Mouse (Mus musculus) macrophage (primary cell): ENCODE data around the gene Atp1a2. TPM values are rescaled to one million over a fixed set of nuclear protein-coding genes. Genes with fewer than 3 reads are reported as not detected.

Experiments
- H3K27ac ChIP-seq: fragments of 350-480 bp; formaldehyde crosslinking; 2 replicates; pipeline ENCODE4 v1.9.0; 2021
- H3K36me3 ChIP-seq: fragments of 350-480 bp; formaldehyde crosslinking; 2 replicates; pipeline ENCODE4 v1.9.0; 2021; ENCODE audit errors: inconsistent target
- H3K4me3 ChIP-seq: fragments of 350-480 bp; formaldehyde crosslinking; 2 replicates; pipeline ENCODE4 v1.9.0; 2021; ENCODE audit errors: inconsistent target
- H3K79me2 ChIP-seq: fragments of 350-480 bp; formaldehyde crosslinking; 2 replicates; pipeline ENCODE4 v1.9.0; 2021; ENCODE audit errors: inconsistent target
- WGBS: methylation state at CpG from one replicate; pipeline ENCODE4 v1.1.7; 2026; ENCODE audit warnings: inconsistent platforms; ENCODE audit not compliant: missing documents; 5-methylcytosine and 5-hydroxymethylcytosine counted together
- polyA plus RNA-seq: library from polyadenylated mRNA; stranded (reverse); fragments of 250-400 nt; gene quantifications from 3 replicates; pipeline ENCODE4 v1.2.4, GENCODE M21; 2018; ENCODE audit warnings: inconsistent platforms
- total RNA-seq, 78 experiments: library from RNA; depleted of rRNA; stranded (reverse); fragments of 250-400 nt; gene quantifications; 1 replicate in 9 of 78; 2 replicates in 24 of 78; 3 replicates in 43 of 78; 4 replicates in 2 of 78; pipeline ENCODE4 v1.2.4; 2018; ENCODE audit warnings: inconsistent platforms in 56 of 78

Gene Atp1a2
- under 1 TPM in 1 of 26 experiments, not detected in 25; 0.19 TPM for total RNA-seq (2018; cell fraction: chromatin; rRNA removed)
- total RNA-seq (2018; cell fraction: cytosol; rRNA removed) = under 1 TPM in 1 of 26 experiments, not detected in 25; 0.04 TPM
- not detected for total RNA-seq (2018; cell fraction: nucleus; rRNA removed)
- not detected in 3 replicates for polyA plus RNA-seq

GRCm38 (mm10) chr1:172297611-172298537 is at the start of gene Atp1a2:
TSS of gene Atp1a2 (minus strand) at chr1:172298064.
- no peak within 1 kb of the TSS for H3K4me3 ChIP-seq
- H3K27ac ChIP-seq = no peak within 1 kb of the TSS
- 76% methylated on average over 16 of the region's 16 CpGs for WGBS
- no peaks in the 10 kb centered on the region for H3K36me3 ChIP-seq
- H3K79me2 ChIP-seq = no peaks in the 10 kb centered on the region

DNA sequence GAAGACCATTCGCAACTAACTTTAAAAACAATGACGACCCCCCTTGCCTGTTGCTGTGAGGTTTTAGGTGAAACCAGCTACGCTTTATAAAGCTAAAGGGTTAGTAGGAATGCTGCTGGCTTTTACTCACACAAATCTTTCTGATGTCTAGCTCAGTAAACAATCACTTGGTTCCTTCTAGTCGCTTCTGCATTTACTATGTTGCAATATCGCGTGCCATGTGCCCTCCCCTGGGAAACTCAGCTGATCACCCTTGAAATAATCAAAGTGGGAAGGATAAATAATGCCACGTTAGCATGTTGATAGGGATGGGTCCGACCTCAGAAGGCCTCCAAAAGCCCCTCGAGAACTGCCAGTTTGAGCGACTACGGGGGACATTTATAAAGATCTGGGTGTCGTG is 49.5 kb upstream of the Atp1a2 start:
- Histone ChIP-seq H3K4me3 (no peak overlapping the region), H3K36me3 (no peaks in the 10 kb centered on the region), H3K79me2 (no peaks in the 10 kb centered on the region), H3K27ac (peak overlapping the region; percentile 22)
- 71% methylated on average over 11 of the region's 12 CpGs for WGBS

GRCm38 (mm10) chr1:172346707-172347106 is 48.8 kb upstream of the Atp1a2 start:
- H3K27ac ChIP-seq = peak overlapping the region; percentile 22; the same call in 1 of the 2 replicates
- H3K4me3 ChIP-seq = no peak overlapping the region
- H3K79me2 ChIP-seq = no peaks in the 10 kb centered on the region
- WGBS = 88% methylated on average over 10 of the region's 10 CpGs
- no peaks in the 10 kb centered on the region for H3K36me3 ChIP-seq

DNA sequence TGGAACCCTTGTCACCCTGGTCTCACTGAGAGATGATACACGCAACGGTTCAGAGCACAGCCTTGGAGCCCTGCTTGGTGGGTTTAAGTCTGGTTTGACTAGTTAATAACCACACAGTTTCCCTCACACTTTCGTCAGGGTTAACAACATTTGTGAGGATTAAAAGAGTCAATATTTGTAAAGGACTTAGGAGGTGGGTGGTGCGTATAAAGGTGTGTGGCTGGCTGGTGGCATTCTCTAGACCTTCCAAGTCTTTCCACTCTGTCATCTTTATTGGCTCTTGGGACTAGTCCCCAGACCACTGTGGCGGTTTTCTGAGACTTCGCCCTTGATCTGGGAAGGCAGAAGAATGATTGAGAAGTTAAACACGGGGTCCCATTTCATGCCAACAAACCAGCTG is 47.0 kb upstream of the Atp1a2 start:
- H3K79me2 ChIP-seq = no peaks in the 10 kb centered on the region
- H3K27ac ChIP-seq = no peak overlapping the region
- no peak overlapping the region for H3K4me3 ChIP-seq
- no peaks in the 10 kb centered on the region for H3K36me3 ChIP-seq
- 84% methylated on average over 7 of the region's 7 CpGs for WGBS

- Histone ChIP-seq H3K79me2 (no peaks in the 10 kb centered on the region), H3K4me3 (no peak overlapping the region), H3K27ac (no peak overlapping the region), H3K36me3 (no peaks in the 10 kb centered on the region)
- WGBS = 69% methylated on average over 3 of the region's 3 CpGs
Measured at GRCm38 (mm10) chr1:172343914-172344313, 46.0 kb upstream of the Atp1a2 start.

DNA sequence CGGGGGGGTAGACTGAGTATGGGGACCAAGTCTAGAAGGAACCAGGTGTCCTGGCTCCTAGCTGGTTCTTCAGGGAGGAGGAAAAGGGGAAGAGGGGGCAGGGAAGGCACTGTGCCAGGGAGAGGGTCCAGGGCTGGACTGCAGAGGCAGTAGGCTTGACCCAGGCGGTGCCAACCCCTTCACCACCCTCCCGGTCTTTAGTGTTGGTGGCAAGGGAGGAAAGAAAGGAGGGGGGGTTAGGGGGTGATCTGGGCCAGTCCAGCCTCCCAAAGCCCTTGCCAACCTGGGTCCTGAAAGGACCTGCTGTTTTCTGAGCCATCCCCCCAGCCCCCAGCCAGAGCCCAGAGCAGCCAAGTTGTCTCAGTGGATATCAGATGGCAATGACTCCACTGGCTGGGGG is 44.9 kb upstream of the Atp1a2 start:
- Histone ChIP-seq H3K36me3 (no peaks in the 10 kb centered on the region), H3K4me3 (no peak overlapping the region), H3K79me2 (no peaks in the 10 kb centered on the region), H3K27ac (no peak overlapping the region)
- 83% methylated on average over 3 of the region's 3 CpGs for WGBS

GRCm38 (mm10) chr1:172341386-172341785 is 43.5 kb upstream of the Atp1a2 start:
- WGBS = 37% methylated on average over 10 of the region's 10 CpGs
- Histone ChIP-seq H3K27ac (no peak overlapping the region), H3K36me3 (no peaks in the 10 kb centered on the region), H3K4me3 (no peak overlapping the region), H3K79me2 (no peaks in the 10 kb centered on the region)

DNA sequence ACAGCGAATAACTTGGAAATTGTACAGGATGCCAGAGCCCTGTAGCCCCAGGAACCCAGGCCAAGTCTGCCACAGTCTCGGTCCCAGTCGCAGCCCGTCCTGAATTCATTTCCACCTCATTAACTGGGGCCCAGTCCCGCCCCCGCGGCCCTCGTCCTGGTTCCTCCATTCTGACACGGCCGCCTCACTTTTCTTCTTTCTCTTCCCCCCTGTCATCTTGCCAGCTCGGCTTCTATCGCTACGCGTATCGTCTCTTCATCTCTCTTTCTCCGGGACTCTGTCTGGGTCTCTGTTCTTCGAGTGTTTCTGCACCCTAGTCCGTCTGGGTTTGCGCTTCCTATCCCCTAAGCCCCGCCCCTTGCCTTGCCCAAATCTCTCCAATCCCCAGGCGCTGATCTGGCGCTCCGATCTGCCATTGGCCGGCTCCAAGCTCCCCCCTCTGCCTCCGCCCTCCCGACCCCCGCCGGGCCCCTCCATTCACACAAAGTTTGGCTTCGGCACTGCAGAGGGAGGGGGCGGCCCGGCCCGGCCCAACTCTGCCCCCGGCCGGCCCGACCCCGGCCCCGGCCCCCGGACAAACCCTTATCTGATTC is 43.0 kb upstream of the Atp1a2 start, which contains the start of gene Kcnj10:
Gene Kcnj10, plus strand, starts transcription at position 482 of the 593 bp plus-strand sequence.
- whole genome bisulfite sequencing = 5% methylated on average over 21 of the region's 38 CpGs
- peak within 1 kb of the TSS; percentile 10; the same call in 1 of the 2 replicates for H3K4me3 ChIP-seq

GRCm38 (mm10) chr1:172337411-172338185 is 39.7 kb upstream of the Atp1a2 start:
- WGBS = 77% methylated on average over 2 of the region's 2 CpGs
- H3K79me2 ChIP-seq = no peaks in the 10 kb centered on the region
- H3K27ac ChIP-seq = no peak overlapping the region
- no peak overlapping the region for H3K4me3 ChIP-seq
- H3K36me3 ChIP-seq = no peaks in the 10 kb centered on the region

More for the DNA sequence above, 43.0 kb upstream of the Atp1a2 start, which contains the start of gene Kcnj10:
- Histone ChIP-seq H3K36me3 (no peaks in the 10 kb centered on the region), H3K79me2 (no peaks in the 10 kb centered on the region), H3K27ac (no peak within 1 kb of the TSS)

GRCm38 (mm10) chr1:172335804-172336203 is 37.9 kb upstream of the Atp1a2 start:
- H3K4me3 ChIP-seq = no peak overlapping the region
- 41% methylated on average over 15 of the region's 15 CpGs for WGBS
- H3K36me3 ChIP-seq = no peaks in the 10 kb centered on the region
- H3K27ac ChIP-seq = no peak overlapping the region
- H3K79me2 ChIP-seq = no peaks in the 10 kb centered on the region

DNA sequence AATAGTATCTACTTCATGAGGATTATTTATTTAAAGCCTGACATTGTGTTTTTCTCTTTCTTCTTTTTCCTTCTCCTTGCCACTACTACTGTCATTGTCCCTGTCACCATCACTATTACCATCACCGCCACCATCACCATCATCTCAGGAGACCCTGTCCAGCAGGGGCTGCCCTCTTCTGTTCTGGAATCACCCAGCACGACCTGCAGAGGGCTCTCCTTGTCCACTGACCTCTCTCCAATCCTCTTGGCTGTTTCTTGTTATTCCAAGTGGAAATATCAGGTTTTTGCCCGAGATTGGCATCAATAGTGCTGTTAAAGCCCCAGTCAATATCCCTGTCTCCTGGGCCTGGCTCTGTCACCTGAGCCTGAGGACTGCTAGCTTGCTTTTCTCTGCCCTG is 35.6 kb upstream of the Atp1a2 start:
- Histone ChIP-seq H3K4me3 (no peak overlapping the region), H3K79me2 (no peaks in the 10 kb centered on the region), H3K36me3 (no peaks in the 10 kb centered on the region), H3K27ac (no peak overlapping the region)
- WGBS = 68% methylated on average over 3 of the region's 3 CpGs

DNA sequence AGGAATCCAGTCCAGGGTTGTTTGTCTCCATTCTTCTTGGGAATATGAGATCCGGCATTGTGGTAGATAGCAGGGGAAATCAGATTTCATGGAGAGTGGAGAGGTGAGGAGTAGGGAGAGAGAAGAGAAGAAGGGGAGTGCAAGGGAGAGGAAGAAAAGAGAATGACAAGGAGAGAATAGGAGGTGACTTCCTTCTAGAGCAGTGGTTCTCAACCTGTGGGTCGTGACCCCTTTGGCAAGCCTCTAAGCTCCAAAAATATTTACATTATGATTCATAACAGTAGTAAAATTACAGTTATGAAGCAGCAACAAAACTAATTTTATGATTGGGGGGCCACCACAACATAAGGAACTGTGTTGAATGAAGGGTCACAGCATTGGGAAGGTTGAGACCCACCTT is 35.1 kb upstream of the Atp1a2 start:
- 83% methylated on average over 1 of the region's 2 CpGs for WGBS
- Histone ChIP-seq H3K79me2 (no peaks in the 10 kb centered on the region), H3K36me3 (no peaks in the 10 kb centered on the region), H3K4me3 (no peak overlapping the region), H3K27ac (no peak overlapping the region)

- H3K27ac ChIP-seq = no peak overlapping the region
- H3K79me2 ChIP-seq = no peaks in the 10 kb centered on the region
- no peaks in the 10 kb centered on the region for H3K36me3 ChIP-seq
- H3K4me3 ChIP-seq = no peak overlapping the region
- WGBS = 62% methylated on average over 8 of the region's 8 CpGs
Measured at GRCm38 (mm10) chr1:172331422-172331947, 33.6 kb upstream of the Atp1a2 start.

- H3K4me3 ChIP-seq = no peak overlapping the region
- H3K36me3 ChIP-seq = no peaks in the 10 kb centered on the region
- no peaks in the 10 kb centered on the region for H3K79me2 ChIP-seq
- 93% methylated on average over 6 of the region's 6 CpGs for WGBS
- no peak overlapping the region for H3K27ac ChIP-seq
Measured at GRCm38 (mm10) chr1:172329616-172330015, 31.8 kb upstream of the Atp1a2 start.
